Mouse (Mus musculus) liver, embryonic 14.5 days (tissue): ENCODE measurements at regions not wholly inside any gene's neighbourhood (a gene's known extent, or its start where the extent isn't known, plus 50 kb on each side); places are given as distances from the start of the nearest gene placed in this dataset.

Experiments used
- CTCF ChIP-seq: IDR thresholded peaks from 2 replicates; pipeline ENCODE4 v1.5.1; 2016; ENCODE audit warnings: antibody characterized with exemption, low read depth, control low read depth
- EP300 ChIP-seq: IDR thresholded peaks from 2 replicates; pipeline ENCODE4 v1.6.1; 2016; ENCODE audit warnings: antibody characterized with exemption, low read depth

- TF ChIP-seq CTCF (no peak), EP300 (no peak)
Observed at GRCm38 (mm10) chr1:102644379-102644778, 2123.9 kb upstream of the Cdh20 start.
